Mouse (Mus musculus) MEL (cell line): ENCODE data around the gene Ybx1. TPM values are rescaled to one million over a fixed set of nuclear protein-coding genes. Genes with fewer than 3 reads are reported as not detected.

Source experiments
- DNase-seq: peaks from one replicate; pipeline ENCODE4 v3.0.0; 2011; ENCODE audit warnings: low read depth, low spot score
- H3K27ac ChIP-seq: 2 replicates; pipeline ENCODE4 v1.5.1; 2012; ENCODE audit warnings: low read depth, mild to moderate bottlenecking, control low read depth, low read length, moderate library complexity; ENCODE audit not compliant: control insufficient read depth
- H3K27me3 ChIP-seq, 2 experiments: fragments of 150-350 bp in 1 of 2; sonication (generic) in 1 of 2; 2 replicates each; pipeline ENCODE4 v1.6.1; 2012; ENCODE audit warnings: low read length in 2 of 2, mild to moderate bottlenecking in 2 of 2, improper control_type of control experiment in 1 of 2, moderate library complexity in 1 of 2; ENCODE audit not compliant: insufficient read depth in 2 of 2, control insufficient read depth in 1 of 2
- H3K36me3 ChIP-seq, 2 experiments: 2 replicates each; pipeline ENCODE4 v1.6.1; 2012 to 2014; ENCODE audit warnings: low read length in 2 of 2, improper control_type of control experiment in 1 of 2, inconsistent platforms in 1 of 2, mild to moderate bottlenecking in 1 of 2; ENCODE audit not compliant: insufficient read depth in 2 of 2, control insufficient read depth in 1 of 2
- H3K4me1 ChIP-seq, 2 experiments: fragments of 150-350 bp in 1 of 2; sonication (generic) in 1 of 2; 2 replicates each; pipeline ENCODE4 v1.6.1; 2012; ENCODE audit warnings: low read length in 2 of 2, improper control_type of control experiment in 1 of 2, mild to moderate bottlenecking in 1 of 2; ENCODE audit not compliant: insufficient read depth in 2 of 2, control insufficient read depth in 1 of 2
- H3K4me3 ChIP-seq, 2 experiments: fragments of 150-350 bp in 1 of 2; sonication (generic) in 1 of 2; 2 replicates each; pipeline ENCODE4 v1.5.1; 2012; ENCODE audit warnings: low read depth in 2 of 2, low read length in 2 of 2, mild to moderate bottlenecking in 2 of 2, moderate library complexity in 2 of 2, control low read depth in 1 of 2, improper control_type of control experiment in 1 of 2; ENCODE audit not compliant: control insufficient read depth in 1 of 2, insufficient read depth in 1 of 2
- H3K79me2 ChIP-seq: 2 replicates; pipeline ENCODE4 v1.6.1; 2012; ENCODE audit warnings: mild to moderate bottlenecking, low read length, moderate library complexity; ENCODE audit not compliant: control insufficient read depth, poor library complexity, insufficient read depth
- H3K9ac ChIP-seq: 2 replicates; pipeline ENCODE4 v1.6.1; 2012; ENCODE audit warnings: low read depth, mild to moderate bottlenecking, control low read depth, low read length, moderate library complexity; ENCODE audit not compliant: control insufficient read depth, poor library complexity, severe bottlenecking
- H3K9me3 ChIP-seq: fragments of 150-350 bp; sonication (generic); replicated peaks from 2 replicates; pipeline ENCODE4 v1.6.1; 2012; ENCODE audit warnings: mild to moderate bottlenecking, low read length, improper control_type of control experiment, moderate library complexity; ENCODE audit not compliant: insufficient read depth
- BHLHE40 ChIP-seq: IDR thresholded peaks from 2 replicates; pipeline ENCODE4 v1.6.1; 2012; ENCODE audit warnings: low read depth, mild to moderate bottlenecking, inconsistent platforms, low read length, improper control_type of control experiment, borderline replicate concordance
- CHD2 ChIP-seq: IDR thresholded peaks from 2 replicates; pipeline ENCODE4 v1.6.1; 2011; ENCODE audit warnings: low read length, improper control_type of control experiment
- E2F4 ChIP-seq: IDR thresholded peaks from 2 replicates; pipeline ENCODE4 v1.6.1; 2011; ENCODE audit warnings: low read depth, low read length, improper control_type of control experiment, borderline replicate concordance
- ELF1 ChIP-seq: IDR thresholded peaks from 2 replicates; pipeline ENCODE4 v1.6.1; 2014; ENCODE audit warnings: low read depth, mild to moderate bottlenecking, inconsistent platforms, low read length, improper control_type of control experiment, moderate library complexity
- EP300 ChIP-seq, 2 experiments: IDR thresholded peaks; 2 replicates each; pipeline ENCODE4 v1.6.1; 2011; ENCODE audit warnings: improper control_type of control experiment in 2 of 2, low read length in 2 of 2, low read depth in 1 of 2, mild to moderate bottlenecking in 1 of 2
- ETS1 ChIP-seq: IDR thresholded peaks from 2 replicates; pipeline ENCODE4 v1.6.1; 2012; ENCODE audit warnings: low read depth, mild to moderate bottlenecking, inconsistent platforms, low read length, improper control_type of control experiment, moderate library complexity
- GABPA ChIP-seq: IDR thresholded peaks from 2 replicates; pipeline ENCODE4 v1.6.1; 2012; ENCODE audit warnings: low read depth, mild to moderate bottlenecking, inconsistent platforms, low read length, improper control_type of control experiment, moderate library complexity
- HCFC1 ChIP-seq: IDR thresholded peaks from 2 replicates; pipeline ENCODE4 v1.6.1; 2012; ENCODE audit warnings: low read depth, mild to moderate bottlenecking, inconsistent platforms, low read length, improper control_type of control experiment, moderate library complexity
- JUND ChIP-seq: IDR thresholded peaks from 2 replicates; pipeline ENCODE4 v1.6.1; 2011; ENCODE audit warnings: low read depth, mild to moderate bottlenecking, improper control_type of control experiment, low read length
- MAFK ChIP-seq: IDR thresholded peaks from 2 replicates; pipeline ENCODE4 v1.6.1; 2011; ENCODE audit warnings: low read depth, mild to moderate bottlenecking, low read length, improper control_type of control experiment, borderline replicate concordance
- MAZ ChIP-seq: IDR thresholded peaks from 2 replicates; pipeline ENCODE4 v1.6.1; 2012; ENCODE audit warnings: low read depth, mild to moderate bottlenecking, inconsistent platforms, low read length, improper control_type of control experiment
- MEF2A ChIP-seq: IDR thresholded peaks from 2 replicates; pipeline ENCODE4 v1.6.1; 2014; ENCODE audit warnings: low read depth, mild to moderate bottlenecking, inconsistent platforms, low read length, improper control_type of control experiment; ENCODE audit not compliant: poor library complexity, insufficient replicate concordance, severe bottlenecking; ENCODE audit errors: extremely low read depth
- MYB ChIP-seq: IDR thresholded peaks from 2 replicates; pipeline ENCODE4 v1.6.1; 2011; ENCODE audit warnings: mild to moderate bottlenecking, low read depth, low read length, improper control_type of control experiment
- MYC ChIP-seq: IDR thresholded peaks from 2 replicates; pipeline ENCODE4 v1.6.1; 2011; ENCODE audit warnings: low read depth, mild to moderate bottlenecking, low read length, improper control_type of control experiment, moderate library complexity
- NRF1 ChIP-seq: IDR thresholded peaks from 2 replicates; pipeline ENCODE4 v1.6.1; 2014; ENCODE audit warnings: low read depth, mild to moderate bottlenecking, inconsistent platforms, low read length, improper control_type of control experiment, moderate library complexity; ENCODE audit not compliant: poor library complexity, insufficient read depth, severe bottlenecking
- POLR2A ChIP-seq, 2 experiments: IDR thresholded peaks; 2 replicates each; pipeline ENCODE4 v1.6.1; 2011 to 2012; ENCODE audit warnings: low read length in 2 of 2, mild to moderate bottlenecking in 2 of 2, control low read depth in 1 of 2, improper control_type of control experiment in 1 of 2, low read depth in 1 of 2, moderate library complexity in 1 of 2; ENCODE audit not compliant: control insufficient read depth in 1 of 2, insufficient read depth in 1 of 2, poor library complexity in 1 of 2
- POLR2AphosphoS2 ChIP-seq: IDR thresholded peaks from 2 replicates; pipeline ENCODE4 v1.6.1; 2011; ENCODE audit warnings: low read length, improper control_type of control experiment
- POLR2AphosphoS5 ChIP-seq: IDR thresholded peaks from 2 replicates; pipeline ENCODE4 v1.6.1; 2012; ENCODE audit warnings: low read depth, borderline replicate concordance, mild to moderate bottlenecking, inconsistent platforms, low read length, moderate library complexity, mixed read lengths
- RCOR1 ChIP-seq: IDR thresholded peaks from 2 replicates; pipeline ENCODE4 v1.6.1; 2012; ENCODE audit warnings: low read depth, mild to moderate bottlenecking, inconsistent platforms, low read length, improper control_type of control experiment
- TAL1 ChIP-seq: IDR thresholded peaks from 2 replicates; pipeline ENCODE4 v1.6.1; 2012; ENCODE audit warnings: mild to moderate bottlenecking, inconsistent platforms, low read length, moderate library complexity, mixed read lengths
- TBP ChIP-seq: IDR thresholded peaks from 2 replicates; pipeline ENCODE4 v1.8.0; 2011; ENCODE audit warnings: low read depth, low read length, improper control_type of control experiment
- TCF12 ChIP-seq: IDR thresholded peaks from 2 replicates; pipeline ENCODE4 v1.6.1; 2014; ENCODE audit warnings: low read depth, mild to moderate bottlenecking, inconsistent platforms, low read length, improper control_type of control experiment, moderate library complexity
- UBTF ChIP-seq: IDR thresholded peaks from 2 replicates; pipeline ENCODE4 v1.6.1; 2012; ENCODE audit warnings: low read depth, mild to moderate bottlenecking, inconsistent platforms, low read length, improper control_type of control experiment, moderate library complexity, borderline replicate concordance; ENCODE audit not compliant: insufficient read depth
- USF1 ChIP-seq: IDR thresholded peaks from 2 replicates; pipeline ENCODE4 v1.6.1; 2014; ENCODE audit warnings: low read depth, mild to moderate bottlenecking, inconsistent platforms, low read length, improper control_type of control experiment, moderate library complexity
- ZC3H11A ChIP-seq: IDR thresholded peaks from 2 replicates; pipeline ENCODE4 v1.6.1; 2012; ENCODE audit warnings: low read depth, mild to moderate bottlenecking, inconsistent platforms, low read length, improper control_type of control experiment
- ZKSCAN1 ChIP-seq: IDR thresholded peaks from 2 replicates; pipeline ENCODE4 v1.6.1; 2012; ENCODE audit warnings: low read depth, mild to moderate bottlenecking, inconsistent platforms, low read length, improper control_type of control experiment, moderate library complexity
- ZMIZ1 ChIP-seq: IDR thresholded peaks from 2 replicates; pipeline ENCODE4 v1.6.1; 2012; ENCODE audit warnings: low read depth, mild to moderate bottlenecking, inconsistent platforms, low read length, improper control_type of control experiment, moderate library complexity
- ZNF384 ChIP-seq: IDR thresholded peaks from 2 replicates; pipeline ENCODE4 v1.6.1; 2012; ENCODE audit warnings: low read depth, mild to moderate bottlenecking, inconsistent platforms, low read length, improper control_type of control experiment
- polyA plus RNA-seq, 2 experiments: library from polyadenylated mRNA; stranded (reverse) in 1 of 2; unstranded in 1 of 2; fragments of >175 nt in 1 of 2; fragments of >200 nt in 1 of 2; gene quantifications; 2 replicates each; pipeline versions ENCODE4 v1.2.1 to v1.2.4; 2012; ENCODE audit warnings: low replicate concordance in 2 of 2, low read depth in 1 of 2; ENCODE audit not compliant: insufficient read length in 2 of 2, insufficient read depth in 1 of 2, missing spikeins in 1 of 2
- total RNA-seq: library from RNA; depleted of rRNA; stranded (reverse); fragments of 300-350 nt; gene quantifications from 2 replicates; pipeline ENCODE4 v1.2.3, GENCODE M21; 2012

Ybx1 gene
- total and polyA plus RNA-seq, 3 experiments, result 979 to 2,666 (median 2,172) TPM

DNA sequence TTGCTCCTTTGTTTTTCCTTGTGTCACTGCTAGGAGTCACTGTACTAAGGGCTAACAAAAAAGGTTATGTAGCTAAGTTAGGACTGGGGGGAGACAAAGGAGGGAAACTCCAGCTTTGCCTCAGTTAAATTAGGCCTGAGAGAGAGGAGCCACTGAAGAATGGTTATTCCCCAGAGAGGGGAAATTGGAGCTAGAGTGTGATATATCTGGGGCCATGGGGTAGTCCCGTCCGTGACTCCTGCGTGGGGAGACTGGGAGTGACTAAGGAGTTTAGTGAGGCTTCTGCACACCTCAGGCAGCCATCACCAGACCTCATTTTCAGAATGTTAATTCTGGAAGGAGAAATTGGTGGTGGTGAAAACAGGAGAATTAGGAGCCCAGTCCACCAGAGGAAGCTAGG lies 60.1 kb downstream of the Ybx1 start:
- TF ChIP-seq JUND, result no peak
- TF ChIP-seq CHD2, result no peak
- no peak for TF ChIP-seq HCFC1
- TF ChIP-seq E2F4, result no peak
- no peak for TF ChIP-seq MAZ
- TF ChIP-seq BHLHE40, result no peak
- peak overlapping the region; percentile 84; the same call in 1 of the 2 replicates for H3K9ac ChIP-seq
- H3K36me3 ChIP-seq, result peaks cover 0 to 13% of the 10 kb centered on the region in 2 experiments; a peak in 2 of 4 replicates
- no peak overlapping the region for H3K27ac ChIP-seq
- no peaks in the 10 kb centered on the region for H3K27me3 ChIP-seq
- H3K4me1 ChIP-seq, result peaks cover 3 to 4% of the 10 kb centered on the region in 2 experiments; a peak in 2 of 4 replicates
- no peak for DNase-seq
- peak overlapping the region in 1 of 2 experiments; percentile 92; a peak in 3 of 4 replicates for H3K4me3 ChIP-seq
- H3K9me3 ChIP-seq, result no peaks in the 10 kb centered on the region
- H3K79me2 ChIP-seq, result peaks cover 14% of the 10 kb centered on the region

- Histone ChIP-seq H3K4me3 (peak overlapping the region; percentile 88 to 92), H3K9ac (peak overlapping the region; percentile 84), H3K36me3 (peaks cover 0 to 11% of the 10 kb centered on the region in 2 experiments; a peak in 2 of 4 replicates), H3K27me3 (no peaks in the 10 kb centered on the region), H3K27ac (no peak overlapping the region), H3K79me2 (peaks cover 14% of the 10 kb centered on the region), H3K4me1 (peaks cover 3 to 4% of the 10 kb centered on the region in 2 experiments; a peak in 2 of 4 replicates), H3K9me3 (no peaks in the 10 kb centered on the region)
- DNase-seq, result peak; percentile 83
- no peak for TF ChIP-seq ZMIZ1
- no peak for TF ChIP-seq MAFK
- TF ChIP-seq ZNF384, result no peak
- TF ChIP-seq MEF2A, result no peak
- no peak for TF ChIP-seq NRF1
- no peak for TF ChIP-seq POLR2AphosphoS2
- TF ChIP-seq ELF1, result no peak
- no peak for TF ChIP-seq TAL1
- TF ChIP-seq HCFC1, result no peak
- TF ChIP-seq BHLHE40, result no peak
- no peak for TF ChIP-seq GABPA
- TF ChIP-seq TBP, result peak; percentile 51; the same call in 1 of the 2 replicates
- TF ChIP-seq POLR2A (IDR thresholded peaks at IDR 0.05; ENCODE audit: control insufficient read depth in 1 of 2, insufficient read depth in 1 of 2, low read depth in 1 of 2, low read length in 2 of 2, poor library complexity in 1 of 2), result peak in 1 of 2 experiments; percentile 53; a peak in 1 of 4 replicates
- TF ChIP-seq RCOR1, result no peak
- no peak for TF ChIP-seq ZC3H11A
- 0 out of 2 replicates have a peak, but pooled peaks have one; percentile 6 for TF ChIP-seq UBTF
- no peak for TF ChIP-seq ETS1
- TF ChIP-seq MYC, result 0 out of 2 replicates have a peak, but pooled peaks have one; percentile 15
- TF ChIP-seq USF1, result no peak
- TF ChIP-seq JUND, result no peak
- TF ChIP-seq EP300 (IDR thresholded peaks at IDR 0.05; ENCODE audit: low read depth in 1 of 2, low read length in 2 of 2), result no peak
- no peak for TF ChIP-seq MYB
- TF ChIP-seq POLR2AphosphoS5, result no peak
- TF ChIP-seq TCF12, result 0 out of 2 replicates have a peak, but pooled peaks have one; percentile 3
- no peak for TF ChIP-seq ZKSCAN1
Measured at GRCm38 (mm10) chr4:119233256-119233901, 61.0 kb downstream of the Ybx1 start.
